Mouse (Mus musculus) lung, embryonic 15.5 days (tissue): ENCODE results near the gene B3gnt4. TPM values are rescaled to one million over a fixed set of nuclear protein-coding genes. Genes with fewer than 3 reads are reported as not detected.
A peak's percentile ranks its signal among the peaks of the same experiment; 100 is the strongest.

Source experiments
- ATAC-seq: fragments of 200-750 bp; cut with Nextera tagmentation; 2 replicates; pipeline ENCODE4 v1.8.0; 2017; ENCODE audit warnings: moderate number of reproducible peaks, borderline replicate concordance; ENCODE audit not compliant: low FRiP score, low TSS enrichment; ENCODE audit errors: extremely low read depth
- H3K27ac ChIP-seq: fragments of 300-500 bp; sonication (generic); 2 replicates; pipeline ENCODE4 v1.5.1; 2015; ENCODE audit warnings: moderate library complexity, mild to moderate bottlenecking, inconsistent platforms
- H3K27me3 ChIP-seq: fragments of 300-500 bp; sonication (generic); 2 replicates; pipeline ENCODE4 v1.6.1; 2015; ENCODE audit warnings: inconsistent platforms
- H3K36me3 ChIP-seq: fragments of 300-500 bp; sonication (generic); 2 replicates; pipeline ENCODE4 v1.6.1; 2015; ENCODE audit warnings: inconsistent platforms
- H3K4me1 ChIP-seq: fragments of 300-500 bp; sonication (generic); 2 replicates; pipeline ENCODE4 v1.6.1; 2015; ENCODE audit warnings: inconsistent platforms
- H3K4me2 ChIP-seq: fragments of 300-500 bp; sonication (generic); 2 replicates; pipeline ENCODE4 v1.6.1; 2015; ENCODE audit warnings: inconsistent platforms, mild to moderate bottlenecking, moderate library complexity
- H3K4me3 ChIP-seq: fragments of 300-500 bp; sonication (generic); 2 replicates; pipeline ENCODE4 v1.5.1; 2015; ENCODE audit warnings: mild to moderate bottlenecking, inconsistent platforms
- H3K9ac ChIP-seq: fragments of 300-500 bp; sonication (generic); 2 replicates; pipeline ENCODE4 v1.6.1; 2015; ENCODE audit warnings: inconsistent platforms
- H3K9me3 ChIP-seq: fragments of 300-500 bp; sonication (generic); 2 replicates; pipeline ENCODE4 v1.6.1; 2016; ENCODE audit warnings: inconsistent platforms
- WGBS: fragments of 180-500 bp; shearing (Covaris S2); methylation state at CpG from one replicate; pipeline ENCODE4 v1.1.7; 2015; 5-methylcytosine and 5-hydroxymethylcytosine counted together
- polyA plus RNA-seq: library from polyadenylated mRNA; unstranded; fragments of >200 nt; fragmentation: Nextera tagmentation; extraction: Ambion mirVana; gene quantifications from 2 replicates; pipeline ENCODE4 v1.2.1, GENCODE M21; 2015

Gene B3gnt4
- polyA plus RNA-seq, result 0.40 and 0.54 TPM in 2 replicates

DNA sequence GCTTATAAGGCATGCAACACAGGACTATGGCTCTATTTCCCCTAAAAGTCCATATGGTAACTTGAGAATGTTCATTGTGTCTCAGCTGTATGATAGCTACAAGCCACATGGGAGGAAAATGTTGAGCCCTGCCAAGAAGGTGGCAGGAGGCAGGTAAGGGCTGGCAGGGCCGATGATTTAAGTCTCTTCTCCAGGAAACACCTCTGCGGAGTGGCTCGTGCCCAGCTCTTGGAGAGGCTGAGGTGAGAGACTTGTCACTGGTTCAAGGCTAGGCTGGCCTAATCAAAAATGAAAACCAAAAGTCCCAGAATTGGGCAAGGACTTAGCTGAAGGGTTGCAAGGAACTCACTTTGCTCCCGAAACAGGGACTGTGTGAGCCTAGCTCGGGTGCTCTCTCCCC, at the start of gene B3gnt4:
TSS of gene B3gnt4 (plus strand) at position 301 of the 400 bp plus-strand sequence.
- Histone ChIP-seq H3K36me3 (0 out of 2 replicates have a peak, but pooled peaks cover 5% of the 10 kb centered on the region), H3K27me3 (peaks cover 35% of the 10 kb centered on the region), H3K4me1 (peaks cover 11% of the 10 kb centered on the region; the same call in 1 of the 2 replicates), H3K9ac (no peak within 1 kb of the TSS), H3K9me3 (no peaks in the 10 kb centered on the region), H3K4me2 (no peak within 1 kb of the TSS), H3K4me3 (no peak within 1 kb of the TSS), H3K27ac (no peak within 1 kb of the TSS)
- WGBS, result 91% methylated on average over 5 of the region's 5 CpGs
- no peak for ATAC-seq

DNA sequence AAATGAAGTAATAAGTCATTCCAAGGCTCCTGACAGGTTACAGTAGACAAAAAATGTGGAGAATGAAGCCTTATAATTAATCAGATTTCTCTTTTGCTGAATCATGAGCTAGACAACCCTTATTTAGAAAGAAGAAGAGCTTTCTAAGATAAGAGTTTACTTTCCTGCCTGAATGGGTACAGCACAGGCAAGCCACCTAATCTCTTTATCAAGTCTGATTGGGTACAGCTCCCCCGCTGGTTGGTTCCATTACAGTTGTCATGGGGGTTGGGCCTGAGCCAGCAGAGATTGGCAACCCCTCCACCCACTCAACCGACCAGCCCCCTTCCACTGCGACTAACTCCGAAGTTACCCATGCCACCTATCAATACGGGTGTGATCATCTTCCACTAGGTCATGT, 48.8 kb upstream of the B3gnt4 start:
- no peaks in the 10 kb centered on the region for H3K4me1 ChIP-seq
- H3K9ac ChIP-seq, result no peak overlapping the region
- H3K36me3 ChIP-seq, result no peaks in the 10 kb centered on the region
- no peak overlapping the region for H3K4me3 ChIP-seq
- ATAC-seq, result no peak
- H3K9me3 ChIP-seq, result no peaks in the 10 kb centered on the region
- WGBS, result 39% methylated on average over 5 of the region's 5 CpGs
- no peak overlapping the region for H3K4me2 ChIP-seq
- H3K27ac ChIP-seq, result no peak overlapping the region
- no peaks in the 10 kb centered on the region for H3K27me3 ChIP-seq

DNA sequence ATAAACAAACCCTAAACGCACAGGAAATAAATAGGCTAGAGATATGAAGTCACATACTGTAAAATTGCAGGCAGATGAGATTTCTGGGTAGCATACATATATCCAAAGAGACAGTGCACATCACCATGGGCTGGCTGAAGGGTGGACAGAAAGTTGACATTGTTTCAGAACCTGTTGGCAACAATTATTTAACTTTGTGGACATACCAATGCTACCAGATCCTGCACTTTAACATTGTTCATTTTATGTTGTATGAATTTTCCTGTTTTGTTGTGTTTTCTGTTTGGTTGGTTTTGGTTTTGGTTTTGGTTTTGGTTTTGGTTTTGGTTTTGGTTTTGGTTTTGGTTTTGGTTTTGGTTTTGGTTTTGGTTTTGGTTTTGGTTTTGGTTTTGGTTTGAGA, 45.6 kb upstream of the B3gnt4 start:
- Histone ChIP-seq H3K27ac (no peak overlapping the region), H3K4me3 (no peak overlapping the region), H3K36me3 (no peaks in the 10 kb centered on the region), H3K9me3 (no peaks in the 10 kb centered on the region), H3K4me1 (no peaks in the 10 kb centered on the region), H3K27me3 (no peaks in the 10 kb centered on the region), H3K9ac (no peak overlapping the region), H3K4me2 (no peak overlapping the region)
- no peak for ATAC-seq
- WGBS, result 88% methylated on average over 1 of the region's 1 CpGs

DNA sequence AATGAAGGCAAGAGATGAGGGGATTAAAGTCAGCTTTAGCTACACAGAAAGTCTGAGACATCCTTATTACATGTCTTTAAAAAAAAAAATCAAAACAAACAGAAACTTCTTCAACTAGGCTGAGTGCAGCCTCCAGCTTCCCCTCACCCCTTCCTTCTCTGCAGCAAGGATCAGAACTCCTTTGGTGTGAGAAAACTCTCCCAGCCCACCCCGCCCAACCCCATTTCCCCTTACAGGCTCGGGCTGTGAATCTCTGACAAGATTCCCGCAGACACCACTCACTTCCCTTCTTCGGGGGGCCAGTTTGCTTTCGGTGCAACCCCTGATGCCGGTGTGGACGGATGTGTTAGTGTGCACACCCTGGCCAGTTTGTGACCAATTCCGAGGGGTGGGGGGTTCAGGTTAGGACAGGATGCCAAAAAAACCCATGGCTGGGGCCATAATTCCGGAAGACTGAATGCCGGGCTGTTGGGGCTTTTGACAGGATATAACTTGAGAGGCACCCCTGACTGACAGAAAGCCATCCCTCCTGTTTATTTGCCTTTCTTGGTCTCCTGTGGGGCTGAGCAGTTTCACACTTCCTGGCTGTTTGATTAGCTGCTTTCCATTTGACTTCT, 39.4 kb upstream of the B3gnt4 start:
- peaks cover 4% of the 10 kb centered on the region; the same call in 1 of the 2 replicates for H3K4me1 ChIP-seq
- H3K27ac ChIP-seq, result no peak overlapping the region
- H3K9ac ChIP-seq, result no peak overlapping the region
- WGBS, result 6% methylated on average over 10 of the region's 10 CpGs
- H3K9me3 ChIP-seq, result no peaks in the 10 kb centered on the region
- no peak for ATAC-seq
- peak overlapping the region; percentile 49 for H3K4me2 ChIP-seq
- peak overlapping the region; percentile 16; the same call in 1 of the 2 replicates for H3K4me3 ChIP-seq
- no peaks in the 10 kb centered on the region for H3K27me3 ChIP-seq
- H3K36me3 ChIP-seq, result no peaks in the 10 kb centered on the region

DNA sequence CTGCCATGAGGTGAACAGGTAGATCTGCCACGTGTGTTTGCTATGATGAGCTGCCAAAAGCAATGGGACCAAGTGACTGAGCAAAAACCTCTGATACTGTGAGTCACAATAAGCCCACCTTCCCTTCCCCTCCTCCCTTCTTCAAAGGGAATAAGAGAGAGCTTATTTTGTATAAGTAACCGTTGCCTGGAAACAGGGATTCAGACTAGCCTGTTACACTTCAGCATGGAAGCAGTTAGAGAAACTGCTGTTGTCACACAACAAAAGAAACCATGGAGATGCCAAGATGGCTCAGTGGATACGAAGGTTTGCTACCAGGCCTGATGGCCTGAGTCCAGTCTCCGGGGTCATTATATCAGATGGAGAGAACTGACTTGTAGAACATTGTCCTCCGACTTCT, 36.4 kb upstream of the B3gnt4 start:
- Histone ChIP-seq H3K9me3 (no peaks in the 10 kb centered on the region), H3K27me3 (no peaks in the 10 kb centered on the region), H3K9ac (no peak overlapping the region), H3K27ac (no peak overlapping the region), H3K4me2 (no peak overlapping the region), H3K4me3 (no peak overlapping the region), H3K4me1 (peaks cover 4% of the 10 kb centered on the region; the same call in 1 of the 2 replicates), H3K36me3 (no peaks in the 10 kb centered on the region)
- WGBS, result 77% methylated on average over 5 of the region's 5 CpGs
- ATAC-seq, result no peak

DNA sequence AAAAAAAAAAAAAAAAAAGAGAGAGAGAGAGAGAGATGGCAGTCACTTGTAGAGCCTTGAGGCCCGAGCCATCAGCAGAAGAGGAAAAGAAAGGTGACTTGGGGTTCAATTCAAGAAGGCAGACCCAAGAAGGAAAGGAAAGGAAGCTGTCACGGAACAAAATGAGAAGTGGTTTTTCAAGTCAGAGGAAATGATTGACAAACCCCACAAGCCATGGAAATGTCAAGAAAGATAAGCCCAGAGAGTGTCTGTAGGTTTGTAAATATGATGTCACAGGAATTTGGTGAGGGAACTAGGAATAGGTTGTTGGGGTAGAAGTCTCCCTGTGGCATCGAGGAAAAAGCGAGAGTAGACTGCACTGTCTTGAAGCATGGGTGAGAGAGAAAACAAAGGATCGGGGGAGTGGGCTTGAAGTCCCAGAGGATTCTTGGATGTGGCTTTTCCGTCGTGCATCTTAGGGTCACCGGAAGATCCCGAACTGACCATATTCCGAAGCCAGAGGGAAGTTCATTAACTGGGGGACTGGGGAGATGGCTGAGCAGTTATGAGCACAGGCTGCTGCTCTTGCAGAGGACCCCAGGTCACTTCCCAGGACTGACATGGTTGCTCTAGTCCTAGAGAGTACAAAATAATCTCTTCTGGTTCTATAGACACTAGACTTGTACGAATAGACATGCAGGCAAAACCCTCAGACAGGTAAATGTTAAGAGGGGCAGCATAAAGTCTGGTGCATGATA, 22.4 kb upstream of the B3gnt4 start:
- H3K4me1 ChIP-seq, result 0 out of 2 replicates have a peak, but pooled peaks cover 10% of the 10 kb centered on the region
- no peaks in the 10 kb centered on the region for H3K9me3 ChIP-seq
- H3K4me3 ChIP-seq, result no peak overlapping the region
- H3K27ac ChIP-seq, result no peak overlapping the region
- no peak overlapping the region for H3K4me2 ChIP-seq
- 73% methylated on average over 11 of the region's 11 CpGs for WGBS
- no peak overlapping the region for H3K9ac ChIP-seq
- no peaks in the 10 kb centered on the region; the same call in 1 of the 2 replicates for H3K27me3 ChIP-seq
- no peaks in the 10 kb centered on the region for H3K36me3 ChIP-seq
- no peak for ATAC-seq

DNA sequence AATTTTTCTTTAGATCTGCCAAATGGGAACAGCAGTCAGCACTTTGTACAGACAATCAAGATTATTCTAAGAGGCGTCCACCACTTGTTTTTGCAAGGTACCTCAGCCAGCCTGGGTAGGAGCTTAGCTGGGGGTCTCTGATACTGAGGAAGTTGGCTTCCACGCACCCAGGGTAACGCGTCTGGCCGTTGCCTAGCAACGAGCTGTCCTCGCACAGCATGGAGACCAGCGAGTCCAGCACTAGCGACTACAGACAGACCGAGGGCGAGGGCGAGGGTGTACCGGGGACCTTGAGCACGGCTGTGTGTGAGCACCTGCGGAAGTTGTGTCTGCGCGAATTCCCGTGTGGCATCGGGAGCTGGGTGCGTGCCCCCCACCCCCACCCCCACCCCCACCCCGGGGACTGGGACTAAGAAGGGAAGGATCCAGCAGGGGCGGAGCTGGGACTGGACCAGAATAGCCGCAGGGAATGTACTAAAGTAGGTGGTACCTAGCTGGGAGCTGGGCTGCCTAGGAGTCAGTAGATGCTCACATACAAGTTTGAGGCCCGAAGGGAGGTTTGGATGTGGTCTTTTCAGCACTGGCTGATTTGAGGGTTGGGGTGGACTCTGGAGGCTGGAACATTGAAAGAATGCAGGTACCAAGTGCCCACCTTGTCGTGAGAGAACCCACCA, 21.0 kb upstream of the B3gnt4 start, which contains the start of the genes Lrrc43 and Il31:
TSS of gene Lrrc43 (plus strand) at position 194 of the 674 bp plus-strand sequence.
TSS of gene Il31 (minus strand) at position 378 of the 674 bp plus-strand sequence.
- Histone ChIP-seq H3K27ac (no peak within 1 kb of the TSS), H3K4me3 (no peak within 1 kb of the TSS), H3K4me1 (0 out of 2 replicates have a peak, but pooled peaks cover 10% of the 10 kb centered on the region), H3K27me3 (no peaks in the 10 kb centered on the region; the same call in 1 of the 2 replicates), H3K4me2 (peak within 1 kb of the TSS; percentile 48), H3K36me3 (no peaks in the 10 kb centered on the region), H3K9me3 (no peaks in the 10 kb centered on the region), H3K9ac (no peak within 1 kb of the TSS)
- WGBS, result 7% methylated on average over 25 of the region's 25 CpGs
- ATAC-seq, result no peak

DNA sequence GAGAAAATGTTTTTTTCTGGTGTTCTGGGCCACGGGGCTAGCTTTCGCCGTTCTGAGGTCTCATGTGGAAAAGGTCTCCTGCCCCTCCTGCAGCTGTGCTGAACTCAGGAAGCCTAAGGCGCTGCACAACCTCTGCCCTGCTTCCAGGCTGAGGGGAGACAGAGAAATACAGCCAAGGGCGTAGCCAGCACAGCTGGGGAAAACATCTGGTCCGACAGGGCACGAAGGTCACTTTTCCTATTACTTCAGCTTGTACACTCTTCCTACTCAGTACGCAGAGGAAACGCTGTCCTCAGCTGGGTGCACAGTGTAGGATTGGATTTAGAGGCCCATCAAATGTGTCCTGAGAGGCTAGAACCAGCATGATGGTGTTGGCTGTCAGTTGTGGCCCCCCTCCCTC, 20.3 kb upstream of the B3gnt4 start:
- Histone ChIP-seq H3K9ac (no peak overlapping the region), H3K4me3 (no peak overlapping the region)
- WGBS, result 56% methylated on average over 9 of the region's 9 CpGs

DNA sequence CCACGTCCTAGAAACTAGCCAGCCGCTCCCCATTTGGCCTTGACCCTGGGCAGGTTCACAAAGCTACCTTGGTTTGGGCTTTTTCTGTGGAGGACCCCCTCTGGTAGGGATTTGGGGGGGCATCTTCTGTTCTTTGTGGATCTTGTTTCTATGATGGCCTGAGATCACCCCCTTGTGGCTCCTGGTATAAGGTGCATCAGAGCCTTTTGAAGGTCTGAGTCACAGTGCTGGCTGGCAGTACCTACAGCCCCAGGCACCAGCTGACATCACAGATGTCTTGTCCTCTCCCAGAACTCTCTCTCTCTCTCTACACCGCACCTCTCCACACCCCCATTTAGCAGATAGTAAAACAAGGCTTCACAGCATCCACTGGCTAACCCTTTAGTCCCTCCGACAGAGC, 10.5 kb upstream of the B3gnt4 start:
- Histone ChIP-seq H3K9ac (no peak overlapping the region), H3K27ac (no peak overlapping the region), H3K4me1 (peaks cover 8% of the 10 kb centered on the region), H3K4me3 (no peak overlapping the region), H3K9me3 (no peaks in the 10 kb centered on the region), H3K36me3 (no peaks in the 10 kb centered on the region), H3K27me3 (no peaks in the 10 kb centered on the region; the same call in 1 of the 2 replicates), H3K4me2 (no peak overlapping the region)
- no peak for ATAC-seq
- 32% methylated on average over 4 of the region's 4 CpGs for WGBS

More for the DNA sequence above, 20.3 kb upstream of the B3gnt4 start:
- Histone ChIP-seq H3K36me3 (no peaks in the 10 kb centered on the region), H3K27me3 (no peaks in the 10 kb centered on the region; the same call in 1 of the 2 replicates), H3K27ac (no peak overlapping the region), H3K4me2 (no peak overlapping the region), H3K9me3 (no peaks in the 10 kb centered on the region), H3K4me1 (0 out of 2 replicates have a peak, but pooled peaks cover 10% of the 10 kb centered on the region)
- ATAC-seq, result no peak

DNA sequence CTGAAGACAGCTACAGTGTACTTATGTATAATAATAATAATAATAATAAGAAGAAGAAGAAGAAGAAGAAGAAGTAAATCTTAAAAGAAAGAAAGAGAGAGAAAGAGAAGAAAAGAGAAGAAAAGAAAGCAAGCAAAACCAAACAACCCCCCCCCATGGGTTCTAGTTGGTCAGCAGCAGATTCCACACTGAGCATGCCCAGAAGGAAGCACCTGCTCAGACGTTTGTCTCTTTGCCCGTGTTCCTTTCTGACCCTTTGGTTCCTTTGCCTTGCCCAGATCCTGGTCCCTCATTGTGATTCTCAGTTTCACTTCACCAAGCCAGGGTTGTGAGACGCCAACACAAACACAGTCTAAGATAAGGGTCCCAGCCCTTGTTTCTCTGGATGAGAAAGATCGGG, 8.3 kb upstream of the B3gnt4 start:
- H3K4me1 ChIP-seq, result peaks cover 8% of the 10 kb centered on the region
- peaks cover 7% of the 10 kb centered on the region for H3K27me3 ChIP-seq
- H3K9ac ChIP-seq, result no peak overlapping the region
- no peak overlapping the region for H3K4me3 ChIP-seq
- no peaks in the 10 kb centered on the region for H3K9me3 ChIP-seq
- no peaks in the 10 kb centered on the region for H3K36me3 ChIP-seq
- no peak overlapping the region for H3K4me2 ChIP-seq
- ATAC-seq, result no peak
- WGBS, result 64% methylated on average over 4 of the region's 4 CpGs
- no peak overlapping the region for H3K27ac ChIP-seq

DNA sequence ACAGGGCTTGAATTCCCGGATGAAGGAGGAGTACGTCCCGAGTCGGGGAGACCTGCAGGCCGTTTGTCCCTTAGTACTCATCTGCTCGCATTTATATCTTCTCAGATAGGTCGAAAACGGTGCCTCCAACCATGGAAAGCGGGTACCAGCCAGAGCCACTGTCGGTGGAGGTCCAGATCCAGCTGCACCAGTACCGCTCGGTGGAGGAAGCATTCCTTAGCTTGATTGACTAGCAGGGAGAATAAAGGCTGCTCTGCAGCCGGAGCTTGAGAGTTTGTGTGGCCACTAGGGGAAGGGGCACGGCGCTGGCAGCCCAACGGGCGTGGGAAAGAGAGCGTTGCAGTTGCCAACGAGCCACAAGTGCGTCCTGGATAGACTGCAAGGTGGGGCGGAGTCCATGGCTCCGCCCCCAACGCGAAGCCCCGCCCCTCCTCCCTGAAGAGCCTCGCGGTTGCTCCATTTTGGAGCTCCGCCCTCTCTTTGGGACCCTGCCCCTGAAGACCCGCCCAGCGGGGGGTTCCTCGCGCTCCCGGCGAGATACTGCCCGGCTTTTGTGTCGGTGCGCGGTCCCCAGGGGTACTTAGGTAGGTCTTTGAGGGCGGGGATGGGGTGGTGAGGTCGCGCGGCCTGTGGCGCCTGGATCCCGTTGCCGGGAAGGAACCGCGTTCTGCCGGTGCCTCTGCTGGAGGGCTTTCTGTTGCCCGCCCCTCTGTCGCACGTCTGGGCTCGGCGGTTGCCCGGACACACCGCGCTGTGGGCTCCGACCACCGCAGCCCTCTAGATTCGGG, 2.1 kb upstream of the B3gnt4 start:
- H3K4me2 ChIP-seq, result peak overlapping the region; percentile 93
- no peaks in the 10 kb centered on the region for H3K9me3 ChIP-seq
- peaks cover 11% of the 10 kb centered on the region; the same call in 1 of the 2 replicates for H3K4me1 ChIP-seq
- WGBS, result under 1% methylated on average over 59 of the region's 59 CpGs
- peak overlapping the region; percentile 66 for H3K4me3 ChIP-seq
- H3K27ac ChIP-seq, result no peak overlapping the region
- H3K36me3 ChIP-seq, result 0 out of 2 replicates have a peak, but pooled peaks cover 3% of the 10 kb centered on the region
- peak overlapping the region; percentile 29; the same call in 1 of the 2 replicates for H3K9ac ChIP-seq
- peak; percentile 91 for ATAC-seq
- peaks cover 35% of the 10 kb centered on the region for H3K27me3 ChIP-seq
